Mouse (Mus musculus) cerebellum, postnatal 25 days (tissue): ENCODE measurements at regions not wholly inside any gene's neighbourhood (a gene's known extent, or its start where the extent isn't known, plus 50 kb on each side); places are given as distances from the start of the nearest gene placed in this dataset.

Experiments used
- DNase-seq, 2 experiments: peaks; one replicate each; pipeline ENCODE4 v3.0.0; 2021; ENCODE audit warnings: mixed read lengths in 2 of 2

DNA sequence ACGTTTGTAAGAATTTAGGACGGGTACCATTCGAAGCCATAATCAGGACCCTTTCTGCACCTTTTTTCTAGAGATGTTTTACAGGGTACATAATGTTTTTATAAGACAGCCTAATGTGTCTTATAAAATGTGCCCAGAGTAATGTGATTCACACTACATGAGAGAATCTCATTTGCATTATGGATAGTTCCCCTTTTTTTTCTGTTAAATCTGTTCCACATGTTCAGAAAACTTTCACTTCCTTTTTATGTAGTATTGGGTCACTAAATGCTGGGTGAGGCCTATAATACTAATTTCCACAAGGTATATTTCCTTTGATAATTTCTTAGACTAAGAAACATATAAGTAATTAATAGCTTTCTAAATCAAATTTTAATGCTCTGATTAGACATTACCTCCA is 822.7 kb downstream of the Dnah5 start:
- no peak for DNase-seq

DNA sequence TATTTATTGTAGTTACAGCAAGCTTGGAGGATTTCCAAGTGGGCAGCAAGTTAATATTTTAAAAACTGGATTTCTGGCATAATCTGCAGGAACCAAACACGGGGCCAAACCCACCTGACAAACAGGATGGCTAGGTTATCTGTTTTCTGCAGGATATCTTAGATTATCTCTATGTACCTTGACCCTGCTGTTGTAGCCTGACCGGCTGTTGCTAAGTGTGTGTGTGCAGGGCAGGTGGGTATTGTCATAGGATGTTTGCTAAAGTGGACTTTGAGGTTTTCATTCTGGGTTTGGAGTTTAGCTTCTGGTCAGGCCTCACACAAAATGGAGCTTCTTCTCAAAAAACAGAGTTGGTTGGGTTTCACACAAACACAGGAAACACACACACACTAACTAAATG is 835.4 kb downstream of the Dnah5 start:
- no peak for DNase-seq

DNA sequence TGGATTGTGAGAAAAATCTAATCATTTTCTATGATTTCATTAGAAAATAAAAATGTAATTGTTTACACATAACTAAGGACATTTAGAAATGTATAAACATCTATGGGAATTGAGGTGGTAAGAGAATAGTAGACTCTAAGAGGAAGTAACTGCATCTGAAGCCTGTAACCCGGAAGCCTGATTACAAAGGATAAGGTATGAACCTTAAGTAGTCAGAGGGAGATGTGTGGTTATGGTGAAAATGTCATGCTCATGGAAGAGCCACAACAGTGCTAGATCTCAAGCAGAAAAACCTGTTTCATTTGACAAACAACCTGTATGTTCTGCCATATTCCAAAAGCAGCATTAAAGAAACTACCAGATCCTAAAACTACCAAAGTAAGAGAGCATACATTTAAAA is 847.6 kb downstream of the Dnah5 start:
- no peak for DNase-seq

DNA sequence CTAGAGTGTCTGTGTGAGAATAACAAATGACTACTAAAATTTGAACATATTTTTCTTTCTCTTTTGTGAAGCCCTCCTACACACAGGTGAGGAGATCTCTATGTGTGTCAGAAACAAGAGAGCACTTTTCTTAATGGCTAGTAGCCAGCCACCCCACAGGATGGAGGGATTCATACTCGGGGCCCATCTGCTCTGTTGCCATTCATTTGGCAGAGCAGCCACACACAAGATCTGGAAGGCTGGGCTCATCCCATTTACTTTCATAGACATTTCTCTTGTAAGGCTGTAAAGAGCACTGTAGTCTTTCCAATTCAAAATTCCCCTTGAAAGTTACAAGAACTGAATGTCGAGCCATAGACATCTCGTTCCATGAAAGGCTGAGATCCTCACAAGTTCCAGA is 848.2 kb downstream of the Dnah5 start:
- DNase-seq = peak; percentile 73 to 85

DNA sequence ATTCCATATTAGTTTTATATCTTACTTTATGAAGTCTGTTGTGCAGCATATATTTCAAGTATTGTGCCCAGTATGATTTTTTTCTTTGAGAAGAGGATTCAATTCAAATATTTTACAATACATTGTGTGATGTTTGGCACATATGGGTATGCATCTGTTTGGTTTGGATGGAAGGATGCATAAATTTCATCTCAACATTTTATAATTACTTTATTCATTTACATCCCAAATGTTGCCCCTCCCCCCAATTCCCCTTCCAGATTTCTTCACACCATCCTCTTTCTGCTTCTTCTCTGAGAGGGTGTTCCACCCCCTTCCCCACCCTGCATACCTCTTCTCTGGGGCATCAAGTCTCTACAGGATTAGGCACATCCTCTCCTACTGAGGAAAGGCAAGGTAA is 857.5 kb downstream of the Dnah5 start:
- DNase-seq = no peak

DNA sequence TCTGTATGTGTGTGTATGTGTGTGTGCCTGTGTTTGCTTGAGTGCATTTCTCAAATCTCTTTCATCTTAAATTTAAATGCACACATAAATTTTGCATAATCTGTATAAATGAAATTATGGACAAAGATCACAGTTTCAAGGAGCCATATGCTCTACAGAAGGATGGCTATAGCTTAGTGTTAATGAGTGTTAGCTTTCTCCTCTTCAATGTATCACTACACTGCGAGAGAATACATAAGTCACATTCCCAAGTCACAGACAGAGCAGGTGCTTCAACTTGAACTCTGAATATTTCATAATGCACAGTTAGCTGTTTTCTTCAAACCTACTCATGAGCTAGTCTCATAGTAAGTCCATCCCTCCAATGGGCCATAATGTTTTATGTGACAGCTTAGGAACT is 865.5 kb downstream of the Dnah5 start:
- no peak for DNase-seq

DNA sequence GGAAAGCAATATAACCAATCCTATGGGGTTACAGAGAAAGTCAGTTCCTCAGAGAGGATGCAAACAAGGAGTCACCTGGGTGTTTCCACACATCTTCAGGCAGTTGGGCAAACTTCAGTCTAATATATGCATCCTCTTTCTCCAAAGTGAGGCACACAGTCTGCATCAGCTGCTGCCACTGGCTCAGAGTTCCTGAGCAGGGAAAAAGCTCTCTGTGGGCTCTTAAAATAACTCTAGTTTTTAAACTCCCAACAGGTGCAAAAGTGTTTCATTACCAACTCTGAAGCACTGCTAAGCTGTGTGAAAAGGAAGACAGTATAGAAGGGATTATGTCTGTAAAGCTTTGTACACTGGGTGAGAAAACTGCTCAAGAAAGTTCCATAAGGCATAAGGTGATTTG is 874.2 kb downstream of the Dnah5 start:
- no peak for DNase-seq

DNA sequence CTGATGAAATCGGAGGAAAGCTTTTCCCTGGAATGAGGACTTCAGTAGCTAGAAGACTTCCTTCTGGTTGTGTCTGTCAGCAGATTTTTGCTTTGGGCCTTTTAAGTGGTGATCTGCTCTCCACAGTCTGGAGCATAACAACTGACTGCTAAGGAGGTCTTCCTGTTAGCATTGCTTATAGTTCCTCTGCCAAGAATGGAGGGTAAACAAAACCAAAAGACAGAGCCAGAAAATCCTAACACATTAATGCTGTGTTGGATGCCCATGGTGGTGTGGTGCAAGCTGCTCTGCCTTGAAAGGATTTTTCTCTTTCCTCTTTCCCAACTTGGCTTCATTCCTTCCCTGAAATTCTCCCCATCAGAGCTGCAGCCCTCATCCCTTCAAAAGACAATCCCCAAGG is 901.0 kb downstream of the Dnah5 start:
- peak; percentile 18 to 26 for DNase-seq

DNA sequence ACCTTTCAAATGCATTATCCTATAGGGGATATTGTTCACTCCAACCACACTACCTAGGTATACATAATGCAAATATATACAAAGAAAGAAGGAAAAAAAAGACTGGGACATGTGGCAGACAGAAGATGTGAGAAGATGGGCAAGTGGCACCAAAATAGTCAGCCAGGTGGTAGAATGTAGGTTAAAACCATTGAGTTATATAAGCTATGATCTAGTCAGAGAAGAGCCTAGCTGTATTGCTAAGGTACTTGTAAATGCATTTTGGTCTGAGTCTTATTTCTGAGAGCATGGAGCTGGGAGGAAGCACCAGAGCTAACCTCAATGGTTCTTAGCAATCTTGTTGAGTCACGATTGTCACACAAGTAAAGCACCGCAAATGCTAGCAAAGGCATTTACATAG is 943.1 kb downstream of the Dnah5 start:
- peak in 1 of 2 experiments; percentile 2 for DNase-seq
